Mouse (Mus musculus) kidney, adult 2 months (tissue): ENCODE results near the gene Rmi2. TPM values are rescaled to one million over a fixed set of nuclear protein-coding genes. Genes with fewer than 3 reads are reported as not detected.

Experiments used
- DNase-seq: peaks from one replicate; pipeline ENCODE4 v3.0.0; 2021
- H3K27ac ChIP-seq: fragments of 200-500 bp; 2 replicates; pipeline ENCODE4 v1.5.1; 2012; ENCODE audit warnings: low read depth, low read length, control low read depth, inconsistent platforms; ENCODE audit not compliant: insufficient read depth
- H3K27me3 ChIP-seq: fragments of 200-500 bp; replicated peaks from 2 replicates; pipeline ENCODE4 v1.6.1; 2012; ENCODE audit warnings: mild to moderate bottlenecking, moderate library complexity, low read length, inconsistent platforms; ENCODE audit not compliant: control insufficient read depth, insufficient read depth
- H3K36me3 ChIP-seq: fragments of 200-500 bp; 2 replicates; pipeline ENCODE4 v1.6.1; 2012; ENCODE audit warnings: mild to moderate bottlenecking, moderate library complexity, low read length, inconsistent platforms; ENCODE audit not compliant: control insufficient read depth, insufficient read depth
- H3K4me1 ChIP-seq: fragments of 200-500 bp; 2 replicates; pipeline ENCODE4 v1.6.1; 2011; ENCODE audit warnings: low read length; ENCODE audit not compliant: control insufficient read depth, insufficient read depth
- H3K4me3 ChIP-seq: fragments of 200-500 bp; 2 replicates; pipeline ENCODE4 v1.5.1; 2011; ENCODE audit warnings: mild to moderate bottlenecking, low read depth, low read length, control low read depth; ENCODE audit not compliant: insufficient read depth
- CTCF ChIP-seq: fragments of 200-500 bp; conservative IDR thresholded peaks from 2 replicates; pipeline ENCODE4 v1.5.1; 2011; ENCODE audit warnings: low read depth, mild to moderate bottlenecking, control low read depth, low read length, moderate library complexity, mixed read lengths; ENCODE audit not compliant: insufficient read depth, insufficient read length
- POLR2A ChIP-seq: fragments of 200-500 bp; IDR thresholded peaks from one replicate; pipeline ENCODE4 v1.6.1; 2011; ENCODE audit warnings: low read depth, low read length, control low read depth
- WGBS: fragments of 180-500 bp; shearing (Covaris S2); methylation state at CpG from one replicate; pipeline ENCODE4 v1.1.7; 2018; 5-methylcytosine and 5-hydroxymethylcytosine counted together
- polyA plus RNA-seq: library from polyadenylated mRNA; depleted of rRNA; stranded (reverse); fragments of >200 nt; gene quantifications from 2 replicates; pipeline ENCODE4 v1.2.3, GENCODE M21; 2012

Gene Rmi2
- polyA plus RNA-seq, 1 experiment, result 0.27 TPM

DNA sequence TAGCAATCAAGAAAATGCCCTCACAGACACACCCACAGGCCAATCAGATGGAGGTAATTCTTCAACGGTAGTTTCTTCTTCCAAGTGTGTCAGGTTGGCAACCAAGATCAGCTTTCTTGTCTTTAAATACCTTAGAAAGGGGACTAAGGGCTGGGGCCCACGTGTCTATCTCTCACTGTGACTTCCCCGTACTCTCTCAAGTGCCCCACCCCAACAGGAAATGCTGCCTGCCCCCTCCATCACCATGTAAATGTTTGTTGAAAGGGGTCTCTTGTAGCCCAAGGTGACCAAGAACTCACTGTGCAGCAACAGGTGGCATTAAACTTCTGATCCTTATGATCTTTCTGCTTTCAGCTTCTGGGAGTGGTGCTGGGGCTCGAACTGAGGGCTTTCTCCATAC is 21.1 kb upstream of the Rmi2 start:
- Histone ChIP-seq H3K27ac (no peak overlapping the region), H3K27me3 (no peaks in the 10 kb centered on the region), H3K4me3 (no peak overlapping the region), H3K4me1 (no peaks in the 10 kb centered on the region), H3K36me3 (no peaks in the 10 kb centered on the region)
- TF ChIP-seq POLR2A (no peak), CTCF (no peak)
- 90% methylated on average over 4 of the region's 4 CpGs for WGBS
- no peak for DNase-seq

DNA sequence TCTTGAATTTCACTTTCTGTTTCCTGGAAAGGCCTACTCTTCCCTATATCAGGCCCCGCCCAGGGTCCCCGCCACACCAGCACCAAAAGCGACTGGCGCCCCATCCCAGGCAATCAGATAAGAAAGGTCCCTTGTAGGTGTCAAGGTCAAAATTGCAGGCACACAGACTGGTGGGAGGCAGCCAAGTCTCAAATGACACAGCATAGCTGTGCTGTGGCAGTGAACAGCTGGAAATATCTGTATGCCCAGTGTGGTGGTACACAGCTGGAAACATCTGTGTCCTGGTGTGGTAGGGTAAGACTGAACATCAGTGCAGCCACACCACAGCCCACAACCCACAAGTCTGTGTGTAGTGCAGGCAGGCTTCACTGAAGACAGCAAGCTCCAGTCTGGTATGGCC is 20.0 kb upstream of the Rmi2 start:
- no peak overlapping the region for H3K27ac ChIP-seq
- DNase-seq, result no peak
- H3K36me3 ChIP-seq, result no peaks in the 10 kb centered on the region
- no peak overlapping the region for H3K4me3 ChIP-seq
- no peaks in the 10 kb centered on the region for H3K27me3 ChIP-seq
- H3K4me1 ChIP-seq, result no peaks in the 10 kb centered on the region
- TF ChIP-seq POLR2A, result no peak
- no peak for TF ChIP-seq CTCF
- 74% methylated on average over 4 of the region's 4 CpGs for WGBS

DNA sequence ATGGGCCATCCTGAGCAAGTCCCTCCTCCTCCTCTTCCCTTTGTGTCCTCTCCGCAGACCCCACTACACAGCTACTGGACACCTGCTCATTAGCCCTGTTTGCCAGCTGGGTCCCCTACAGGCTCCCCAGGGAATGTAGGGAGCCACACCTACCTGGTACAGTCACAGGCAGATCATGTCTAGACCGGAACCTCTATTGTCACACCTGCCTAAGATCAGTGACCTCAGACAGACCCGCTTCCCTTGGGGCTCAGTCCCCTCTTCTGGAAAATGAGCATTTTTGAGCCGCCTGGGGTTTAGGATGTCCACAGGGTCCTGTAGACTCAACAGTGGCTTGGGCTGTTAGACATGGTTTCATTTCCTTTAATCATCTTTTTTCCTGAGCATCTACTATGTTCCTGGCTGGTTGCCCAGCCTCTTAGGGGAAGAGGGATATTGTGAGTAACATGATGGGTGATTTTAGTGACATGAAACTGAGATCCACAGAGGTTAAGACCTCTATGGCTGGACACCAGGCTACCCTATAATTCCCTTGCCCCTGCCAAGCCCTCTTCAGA is 16.2 kb upstream of the Rmi2 start:
- Histone ChIP-seq H3K36me3 (no peaks in the 10 kb centered on the region), H3K27ac (no peak overlapping the region), H3K27me3 (no peaks in the 10 kb centered on the region), H3K4me1 (no peaks in the 10 kb centered on the region), H3K4me3 (no peak overlapping the region)
- WGBS, result 86% methylated on average over 4 of the region's 4 CpGs
- TF ChIP-seq POLR2A, result no peak
- no peak for TF ChIP-seq CTCF
- no peak for DNase-seq

DNA sequence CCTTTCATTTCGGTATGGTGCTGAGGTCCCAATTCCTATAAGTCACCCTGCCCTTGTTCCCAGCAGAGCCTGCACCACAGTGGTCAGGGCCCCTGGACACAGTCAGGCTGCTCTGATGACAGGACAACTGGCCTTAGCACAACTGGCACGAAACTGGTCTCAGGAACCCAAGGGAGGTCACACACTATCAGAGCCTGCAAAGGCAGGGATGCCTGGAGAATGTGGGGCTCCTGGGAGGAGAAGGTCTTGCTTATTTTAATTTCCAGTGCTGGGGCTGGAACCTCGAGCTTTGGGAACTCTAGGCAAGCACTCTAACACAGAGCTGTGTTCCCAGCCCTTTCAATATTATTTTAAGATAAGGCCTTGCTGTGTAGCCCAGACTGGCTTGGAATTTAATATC is 14.9 kb upstream of the Rmi2 start:
- TF ChIP-seq POLR2A, result no peak
- no peak for TF ChIP-seq CTCF
- no peak overlapping the region for H3K4me3 ChIP-seq
- H3K36me3 ChIP-seq, result no peaks in the 10 kb centered on the region
- H3K27me3 ChIP-seq, result no peaks in the 10 kb centered on the region
- no peak overlapping the region for H3K27ac ChIP-seq
- WGBS, result 89% methylated on average over 3 of the region's 3 CpGs
- no peak for DNase-seq
- no peaks in the 10 kb centered on the region for H3K4me1 ChIP-seq

GRCm38 (mm10) chr16:10821387-10821786 is 13.5 kb upstream of the Rmi2 start:
- 72% methylated on average over 4 of the region's 4 CpGs for WGBS
- no peak overlapping the region for H3K4me3 ChIP-seq
- TF ChIP-seq POLR2A (no peak), CTCF (no peak)
- H3K36me3 ChIP-seq, result no peaks in the 10 kb centered on the region
- no peaks in the 10 kb centered on the region for H3K27me3 ChIP-seq
- no peak overlapping the region for H3K27ac ChIP-seq
- no peak for DNase-seq
- H3K4me1 ChIP-seq, result no peaks in the 10 kb centered on the region

DNA sequence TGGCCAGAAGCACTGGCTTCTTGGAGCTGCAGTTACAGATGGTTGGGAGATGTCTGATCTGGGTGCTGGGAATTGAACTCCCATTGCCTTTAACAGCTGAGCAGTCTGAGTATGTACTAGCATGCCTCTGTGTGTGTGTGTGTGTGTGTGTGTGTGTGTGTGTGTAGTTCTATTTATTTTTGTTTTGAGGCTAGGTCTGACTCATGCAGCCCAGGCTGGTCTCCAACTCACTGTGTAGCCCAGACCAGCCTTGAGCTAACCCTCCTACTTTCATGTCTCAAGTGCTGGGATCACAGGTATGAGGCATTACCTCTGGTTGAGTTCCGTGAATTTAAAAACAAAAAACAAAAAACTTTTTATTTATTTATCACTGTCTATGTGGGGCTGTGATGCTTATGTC is 10.3 kb upstream of the Rmi2 start:
- Histone ChIP-seq H3K27ac (no peak overlapping the region), H3K4me1 (no peaks in the 10 kb centered on the region), H3K36me3 (no peaks in the 10 kb centered on the region), H3K4me3 (no peak overlapping the region), H3K27me3 (no peaks in the 10 kb centered on the region)
- no peak for TF ChIP-seq CTCF
- no peak for TF ChIP-seq POLR2A
- WGBS, result 100% methylated on average over 1 of the region's 1 CpGs
- DNase-seq, result no peak

GRCm38 (mm10) chr16:10825840-10826239 is 9.0 kb upstream of the Rmi2 start:
- no peak for DNase-seq
- WGBS, result 71% methylated on average over 4 of the region's 4 CpGs
- H3K27ac ChIP-seq, result no peak overlapping the region
- no peaks in the 10 kb centered on the region for H3K4me1 ChIP-seq
- H3K4me3 ChIP-seq, result no peak overlapping the region
- no peaks in the 10 kb centered on the region for H3K27me3 ChIP-seq
- TF ChIP-seq CTCF (no peak), POLR2A (no peak)
- no peaks in the 10 kb centered on the region for H3K36me3 ChIP-seq
